Mouse (Mus musculus): ENCODE data around the gene Ltv1.

Ltv1 gene

GRCm38 (mm10) chr10:13192731-13193351 is at the start of gene Ltv1:
Gene Ltv1, minus strand, starts transcription at chr10:13193168.
- peak; percentile 92 to 95 for DNase-seq (ENCODE audit: low spot score in 2 of 2)

GRCm38 (mm10) chr10:13240431-13240830 is 47.5 kb upstream of the Ltv1 start:
- DNase-seq (ENCODE audit: low spot score in 2 of 2) = no peak

DNA sequence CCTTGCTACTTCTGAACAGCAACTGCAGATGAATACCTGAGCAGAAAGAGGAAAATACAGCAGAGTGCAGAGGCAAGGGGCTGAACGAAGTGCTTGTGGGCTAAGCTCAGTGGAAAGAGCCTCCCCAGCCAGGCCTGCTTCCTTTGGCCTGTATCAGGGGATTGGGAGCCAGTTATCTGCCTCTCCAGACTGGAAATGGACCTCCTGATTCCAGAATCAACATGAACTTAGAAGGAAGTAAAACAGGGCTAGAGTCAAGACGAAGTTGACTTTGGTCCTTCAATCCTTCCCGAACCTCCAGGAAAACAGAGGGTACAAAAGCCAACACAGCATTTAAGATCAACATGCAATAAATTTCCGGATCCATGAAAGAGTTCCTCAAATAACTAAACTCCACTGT is 45.2 kb upstream of the Ltv1 start:
- no peak for DNase-seq (ENCODE audit: low spot score in 2 of 2)

- DNase-seq (ENCODE audit: low spot score in 2 of 2) = no peak
Measured at GRCm38 (mm10) chr10:13236866-13237265, 43.9 kb upstream of the Ltv1 start.

DNA sequence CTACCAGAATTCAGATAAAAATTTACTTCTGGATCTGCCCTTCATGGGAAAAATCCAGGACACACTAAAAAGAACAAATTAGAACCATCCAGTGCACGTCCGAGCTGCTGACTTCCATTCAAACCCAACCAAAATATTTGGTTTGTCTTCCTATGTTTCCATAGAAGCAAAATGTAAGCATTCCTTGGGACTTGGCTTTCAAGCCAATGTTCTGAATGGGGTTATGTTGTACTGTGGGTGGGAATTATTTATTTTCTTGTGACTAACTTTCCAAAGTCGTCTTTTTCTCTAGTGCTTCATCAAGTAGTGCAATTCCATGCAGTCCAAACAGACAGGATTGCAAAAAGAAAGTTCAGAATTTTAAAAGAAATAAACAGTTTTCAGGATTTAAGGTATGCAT is 41.5 kb upstream of the Ltv1 start:
- DNase-seq (ENCODE audit: low spot score in 2 of 2) = no peak

GRCm38 (mm10) chr10:13233941-13234340 is 41.0 kb upstream of the Ltv1 start:
- DNase-seq (ENCODE audit: low spot score in 2 of 2) = no peak

DNA sequence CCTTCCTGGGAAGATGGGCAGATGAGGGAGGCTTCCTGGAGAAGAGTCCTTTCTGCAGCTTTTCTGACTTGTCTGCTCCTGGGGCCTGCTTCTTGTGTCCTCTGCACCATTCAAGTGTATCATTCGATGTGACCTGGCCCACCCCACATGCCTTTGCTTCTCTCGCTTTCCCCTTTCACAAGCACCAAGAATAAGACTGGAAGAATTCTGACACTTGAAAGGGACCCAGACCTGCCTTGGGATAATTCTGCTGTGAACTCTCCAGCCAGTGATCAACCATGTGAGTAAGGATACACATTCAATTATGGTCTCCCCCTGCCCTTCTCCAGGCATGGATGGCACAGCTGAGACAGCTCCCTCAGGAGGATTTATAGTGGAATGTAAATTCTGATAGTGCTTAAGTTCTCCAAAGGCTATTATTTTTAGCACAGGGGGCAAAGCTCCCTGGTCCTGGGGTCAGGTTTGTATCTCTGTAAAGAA is 40.2 kb upstream of the Ltv1 start:
- no peak for DNase-seq (ENCODE audit: low spot score in 2 of 2)

GRCm38 (mm10) chr10:13232443-13233142 is 39.6 kb upstream of the Ltv1 start:
- no peak for DNase-seq (ENCODE audit: low spot score in 2 of 2)

DNA sequence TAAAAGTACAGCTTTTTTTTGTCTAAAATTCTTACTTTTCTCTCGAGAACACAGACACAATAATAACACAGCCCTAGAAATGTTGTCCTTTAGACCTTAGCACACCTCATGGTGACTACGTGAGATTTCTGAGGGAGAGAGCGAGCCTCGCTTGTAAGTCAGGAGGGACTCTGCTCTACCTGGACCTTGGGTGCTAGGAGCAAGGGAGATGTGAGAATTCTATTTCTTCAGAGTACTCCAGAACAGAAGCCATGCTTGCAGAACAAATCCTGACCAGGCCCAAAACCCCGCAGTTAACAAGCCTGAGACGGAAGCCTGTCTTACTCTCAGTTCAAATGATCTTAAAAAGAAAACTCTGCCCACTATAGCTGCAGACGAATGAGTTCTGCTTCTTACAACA is 37.7 kb upstream of the Ltv1 start:
- DNase-seq (ENCODE audit: low spot score in 2 of 2) = no peak

GRCm38 (mm10) chr10:13225377-13226063 is 32.6 kb upstream of the Ltv1 start:
- DNase-seq (ENCODE audit: low spot score in 2 of 2) = no peak

- DNase-seq (ENCODE audit: low spot score in 2 of 2) = no peak
Measured at GRCm38 (mm10) chr10:13222135-13222534, 29.2 kb upstream of the Ltv1 start.

- DNase-seq (ENCODE audit: low spot score in 2 of 2) = no peak
Measured at GRCm38 (mm10) chr10:13220061-13220460, 27.1 kb upstream of the Ltv1 start.

DNA sequence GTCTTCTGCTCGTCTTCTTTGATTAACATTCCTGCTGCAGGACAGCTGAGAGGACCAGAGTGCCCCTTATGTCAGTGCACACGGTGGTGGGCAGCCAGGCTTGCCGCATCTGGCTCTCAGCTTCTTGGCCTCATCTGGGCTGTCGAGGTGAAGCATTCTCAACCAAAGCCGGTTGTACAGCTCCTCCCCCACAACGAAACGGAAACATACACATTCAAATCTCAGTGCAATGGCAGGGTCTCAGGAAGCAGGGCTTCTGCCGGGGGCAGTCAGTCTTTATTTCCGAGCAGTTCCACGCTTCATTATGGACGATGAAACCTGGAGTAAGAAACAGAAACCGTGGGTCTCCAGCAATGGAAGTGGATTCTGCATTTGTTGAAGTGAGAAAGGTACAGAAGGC is 21.0 kb upstream of the Ltv1 start:
- DNase-seq (ENCODE audit: low spot score in 2 of 2) = no peak

GRCm38 (mm10) chr10:13212829-13213228 is 19.9 kb upstream of the Ltv1 start:
- DNase-seq (ENCODE audit: low spot score in 2 of 2) = no peak

- no peak for DNase-seq (ENCODE audit: low spot score in 2 of 2)
Measured at GRCm38 (mm10) chr10:13212326-13212725, 19.4 kb upstream of the Ltv1 start.

GRCm38 (mm10) chr10:13209930-13210637 is 17.1 kb upstream of the Ltv1 start:
- no peak for DNase-seq (ENCODE audit: low spot score in 2 of 2)

GRCm38 (mm10) chr10:13209506-13209905 is 16.5 kb upstream of the Ltv1 start:
- DNase-seq (ENCODE audit: low spot score in 2 of 2) = no peak

GRCm38 (mm10) chr10:13209061-13209460 is 16.1 kb upstream of the Ltv1 start:
- DNase-seq (ENCODE audit: low spot score in 2 of 2) = no peak

DNA sequence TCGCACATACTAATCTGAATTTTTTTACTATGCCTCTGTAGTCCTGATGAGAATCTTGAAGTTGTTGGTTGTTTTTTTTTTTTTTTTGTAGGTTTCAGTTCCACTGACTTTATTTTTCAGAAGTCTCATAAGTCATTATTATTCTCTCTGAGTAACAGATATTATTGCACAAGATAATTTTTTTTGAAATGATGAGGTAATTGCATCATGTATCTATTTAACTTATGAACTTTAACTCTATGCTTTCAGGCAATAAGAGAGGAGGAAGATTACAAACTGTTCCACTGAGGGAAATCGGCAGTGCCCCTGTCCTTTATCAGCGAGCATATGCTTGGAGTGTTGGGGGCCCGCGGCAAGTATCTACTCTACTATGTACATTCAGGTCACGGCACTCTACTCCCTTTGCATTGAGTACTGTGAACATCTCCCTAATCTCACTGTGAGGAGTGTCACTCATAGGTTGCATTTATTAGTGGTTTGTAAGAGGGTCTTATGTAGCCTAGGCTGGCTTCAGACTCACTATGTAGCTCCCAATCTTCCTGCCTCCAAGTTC is 8.8 kb upstream of the Ltv1 start:
- no peak for DNase-seq (ENCODE audit: low spot score in 2 of 2)

DNA sequence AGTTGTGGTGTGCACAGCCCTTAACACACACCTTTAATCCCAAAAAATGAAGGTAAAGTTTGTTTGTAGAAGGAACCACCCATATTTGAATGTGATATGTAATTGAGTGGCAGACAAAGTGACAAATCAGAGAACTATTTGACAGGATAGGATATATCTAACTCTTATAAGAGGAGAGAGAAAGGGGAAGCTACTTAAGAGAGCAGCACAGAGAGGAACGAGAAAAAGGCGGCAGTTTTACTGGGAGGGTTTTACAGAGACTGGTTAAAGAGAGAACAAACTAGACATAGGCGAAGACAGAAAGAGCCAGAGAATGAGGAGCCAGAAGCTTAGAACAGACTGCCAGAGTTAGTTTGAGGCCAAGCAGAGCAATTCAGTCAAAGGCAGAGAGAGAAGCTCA is 7.9 kb upstream of the Ltv1 start:
- DNase-seq (ENCODE audit: low spot score in 2 of 2) = no peak

GRCm38 (mm10) chr10:13199234-13199633 is 6.3 kb upstream of the Ltv1 start:
- DNase-seq (ENCODE audit: low spot score in 2 of 2) = no peak

Data from frontal cortex, postnatal 10 days (tissue).